Mouse (Mus musculus) adrenal gland, adult 8-10 months (tissue): ENCODE data around the gene Edaradd. TPM values are rescaled to one million over a fixed set of nuclear protein-coding genes. Genes with fewer than 3 reads are reported as not detected.
A peak's percentile ranks its signal among the peaks of the same experiment; 100 is the strongest.

ENCODE experiments used
- DNase-seq: peaks from one replicate; pipeline ENCODE4 v3.0.0; 2022
- total RNA-seq, 4 experiments: library from RNA; stranded (reverse); gene quantifications; 2 replicates each; pipeline ENCODE4 v1.2.4; 2022

Edaradd gene
- under 1 TPM; 0.06 to 0.24 (median 0.08) TPM for total RNA-seq

DNA sequence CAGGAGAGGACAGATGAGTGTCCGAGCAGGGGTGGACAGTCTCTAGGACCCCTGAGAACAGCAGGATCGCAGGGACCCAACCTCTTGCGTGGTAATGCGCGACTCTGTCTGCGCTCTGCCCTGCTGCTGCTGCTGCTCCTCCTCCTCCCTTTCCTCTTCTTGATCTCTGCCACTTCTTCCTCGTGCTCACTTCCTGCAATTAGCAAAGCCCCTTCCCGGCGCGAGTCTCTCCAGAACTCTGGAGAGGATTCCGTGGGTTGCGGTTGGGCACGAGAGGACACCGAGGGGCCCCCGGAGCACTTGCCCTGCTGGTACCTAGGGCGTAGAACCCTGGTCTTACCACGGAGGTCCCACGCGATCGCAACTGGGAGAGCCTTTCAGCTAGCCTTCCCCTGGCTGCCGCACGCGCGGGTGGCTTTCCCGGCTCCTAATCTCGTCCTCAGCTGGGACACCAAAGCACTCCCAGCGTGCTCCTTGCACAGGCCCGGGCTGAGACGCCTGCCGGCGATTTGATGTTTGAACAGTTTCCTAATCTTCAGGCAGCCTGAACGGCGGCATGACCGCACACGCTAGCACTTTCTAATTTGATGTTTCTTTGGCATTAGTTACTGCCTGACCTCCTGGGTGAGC lies at the start of gene Edaradd:
TSS of gene Edaradd (minus strand) at position 484 of the 630 bp plus-strand sequence.
- DNase-seq, result peak; percentile 29

DNA sequence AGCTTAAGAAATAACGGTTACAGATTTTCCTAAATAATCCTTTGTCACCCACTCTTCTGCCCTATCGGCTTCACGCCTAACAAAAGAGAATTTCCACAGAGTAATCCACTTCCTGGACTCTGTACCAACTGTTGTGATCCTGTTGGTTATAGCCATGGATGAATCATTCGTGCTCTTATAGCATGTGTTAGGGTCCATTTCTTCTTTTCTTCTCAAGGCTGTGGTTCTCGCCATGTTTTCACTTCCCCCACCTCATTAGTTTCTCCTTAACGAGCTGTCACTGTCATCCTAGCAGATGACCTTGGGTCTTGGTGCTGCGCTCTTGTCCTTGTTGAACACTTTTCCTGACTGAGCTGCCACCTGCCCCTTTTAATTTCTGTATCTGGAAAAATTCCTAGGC lies 49.5 kb upstream of the Edaradd start:
- no peak for DNase-seq

GRCm38 (mm10) chr13:12568597-12569469 lies 48.6 kb upstream of the Edaradd start:
- no peak for DNase-seq

GRCm38 (mm10) chr13:12567936-12568335 lies 47.7 kb upstream of the Edaradd start:
- no peak for DNase-seq

- DNase-seq, result peak; percentile 99
Observed at GRCm38 (mm10) chr13:12565621-12566390, 45.6 kb upstream of the Edaradd start, which contains the start of gene Ero1lb. Gene Ero1lb, plus strand, starts transcription at chr13:12565874.

DNA sequence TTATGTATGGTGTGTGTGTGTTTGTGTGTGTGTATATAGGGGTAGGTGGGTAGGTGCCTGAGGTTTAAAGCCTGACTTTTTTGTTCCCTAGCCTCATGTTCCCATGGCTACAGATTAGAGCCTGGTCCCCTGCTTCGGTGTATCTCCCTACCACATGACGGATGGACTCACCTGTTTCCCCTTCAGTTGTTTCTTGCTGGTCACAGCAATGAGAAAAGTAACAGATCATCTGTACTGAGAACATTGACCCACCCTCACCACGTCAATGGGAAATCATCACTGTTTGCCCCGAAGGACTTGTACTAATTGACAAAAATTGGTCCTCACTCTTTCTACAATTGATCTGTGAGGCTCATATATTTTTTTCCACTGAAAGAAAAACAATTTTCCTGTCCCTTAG lies 42.0 kb upstream of the Edaradd start:
- no peak for DNase-seq

DNA sequence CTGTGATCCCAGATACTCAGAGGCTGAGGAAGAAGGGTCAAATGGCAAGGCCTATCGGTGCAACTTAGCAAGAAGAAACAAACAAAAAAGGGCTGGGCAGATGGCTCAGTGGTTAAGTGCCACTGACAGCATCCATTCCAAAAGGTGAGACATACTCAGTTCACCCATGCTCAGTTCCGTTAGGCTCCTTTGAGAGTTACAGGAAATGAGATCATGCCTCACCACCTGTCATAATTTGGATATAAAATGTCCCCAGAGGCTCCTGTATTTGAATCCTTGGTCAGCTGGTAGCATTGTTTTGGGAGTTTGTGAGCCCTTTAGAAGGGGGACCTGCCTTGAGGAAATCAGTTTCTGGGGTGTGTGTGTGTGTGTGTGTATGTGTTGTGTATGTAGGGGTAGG lies 41.5 kb upstream of the Edaradd start:
- no peak for DNase-seq

GRCm38 (mm10) chr13:12559462-12560120 lies 39.4 kb upstream of the Edaradd start:
- no peak for DNase-seq

- no peak for DNase-seq
Observed at GRCm38 (mm10) chr13:12559044-12559443, 38.8 kb upstream of the Edaradd start.

DNA sequence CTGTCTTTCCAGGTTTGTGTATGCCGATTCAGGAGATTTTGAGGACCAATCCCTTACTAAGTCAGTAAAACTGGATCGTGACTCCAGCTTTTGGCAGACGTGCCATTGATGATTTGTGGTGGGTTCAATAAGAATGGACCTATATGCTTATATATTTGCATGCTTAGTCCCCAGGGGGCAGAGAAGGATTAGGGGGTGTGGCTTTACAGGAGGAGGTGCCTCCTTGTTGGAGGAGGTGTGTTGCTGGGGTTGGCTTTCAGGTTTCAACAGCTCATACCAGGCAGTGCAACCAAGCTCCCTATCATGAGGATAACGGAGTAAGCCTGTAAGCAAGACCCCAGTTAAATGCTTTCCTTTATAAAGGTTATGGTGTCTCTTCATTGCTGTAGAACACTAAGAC lies 34.0 kb upstream of the Edaradd start:
- DNase-seq, result no peak

- DNase-seq, result no peak
Observed at GRCm38 (mm10) chr13:12543880-12544568, 23.8 kb upstream of the Edaradd start.

GRCm38 (mm10) chr13:12543246-12543645 lies 23.0 kb upstream of the Edaradd start:
- DNase-seq, result no peak

DNA sequence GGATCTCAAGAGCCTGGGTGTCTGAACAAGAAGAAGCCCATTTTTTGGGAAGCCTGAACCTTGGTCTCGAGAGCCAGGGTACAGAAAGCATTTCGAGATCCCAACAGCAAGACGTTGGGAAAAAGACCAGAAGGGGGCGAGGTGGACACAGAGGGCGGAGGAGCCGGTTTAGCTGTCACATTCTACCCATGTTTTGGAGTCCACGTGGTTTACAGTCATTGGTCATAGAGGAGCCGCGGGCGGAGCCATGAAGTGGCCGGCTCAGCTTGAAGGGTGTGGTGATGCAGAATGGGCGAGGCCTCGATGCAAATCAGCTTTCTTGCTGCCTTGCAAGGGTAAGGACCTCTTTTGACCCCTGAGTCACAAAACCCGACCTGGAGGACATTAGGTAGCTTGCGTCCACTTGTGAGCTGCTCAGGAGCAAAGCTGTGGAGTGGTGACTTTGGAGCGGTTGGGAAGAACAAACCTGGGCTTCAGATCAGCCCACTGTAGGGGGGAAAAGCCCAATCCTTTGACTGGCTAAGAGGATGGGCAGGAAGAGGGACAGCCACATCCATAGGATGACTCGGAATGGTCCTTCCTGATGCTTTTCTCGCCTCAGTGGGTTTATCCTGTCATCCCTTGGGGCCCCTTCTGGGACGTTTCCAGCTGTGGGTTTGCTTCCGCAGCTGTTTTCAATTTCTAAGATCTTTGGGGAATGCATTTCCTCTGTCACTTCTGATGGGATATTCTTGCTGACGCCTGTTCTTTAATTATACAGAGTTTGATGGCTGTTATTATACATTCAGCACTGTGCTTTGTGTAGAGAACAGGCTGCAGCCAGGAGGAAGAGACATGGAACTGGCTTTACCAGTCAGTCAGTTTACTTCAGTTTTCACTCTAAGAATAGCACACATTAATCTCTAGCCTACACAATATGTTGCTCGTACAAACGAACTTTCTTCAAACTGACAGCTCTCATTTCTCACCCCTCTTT lies 22.1 kb upstream of the Edaradd start:
- peak; percentile 76 for DNase-seq

DNA sequence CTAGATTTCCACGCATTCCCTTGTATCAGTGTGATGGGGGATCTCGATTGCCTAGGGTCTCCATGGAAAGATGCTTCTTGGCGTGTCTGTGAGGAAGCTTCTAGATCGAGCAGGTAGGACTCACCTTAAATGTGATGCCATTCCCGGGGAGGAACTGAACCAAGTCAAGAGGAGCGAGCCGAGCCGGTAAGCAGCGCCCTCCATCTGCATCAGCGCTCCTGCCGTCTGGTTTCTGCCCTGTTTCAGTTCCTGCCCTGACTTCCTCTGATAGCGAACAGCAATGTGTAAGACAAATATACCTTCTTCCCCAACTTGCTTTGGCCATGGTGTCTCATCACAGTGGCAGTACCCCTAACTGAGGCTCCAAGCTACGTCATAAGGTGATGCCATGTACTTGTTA lies 19.9 kb upstream of the Edaradd start:
- no peak for DNase-seq

GRCm38 (mm10) chr13:12539716-12540115 lies 19.5 kb upstream of the Edaradd start:
- DNase-seq, result no peak

- peak; percentile 24 for DNase-seq
Observed at GRCm38 (mm10) chr13:12537971-12538370, 17.7 kb upstream of the Edaradd start.

DNA sequence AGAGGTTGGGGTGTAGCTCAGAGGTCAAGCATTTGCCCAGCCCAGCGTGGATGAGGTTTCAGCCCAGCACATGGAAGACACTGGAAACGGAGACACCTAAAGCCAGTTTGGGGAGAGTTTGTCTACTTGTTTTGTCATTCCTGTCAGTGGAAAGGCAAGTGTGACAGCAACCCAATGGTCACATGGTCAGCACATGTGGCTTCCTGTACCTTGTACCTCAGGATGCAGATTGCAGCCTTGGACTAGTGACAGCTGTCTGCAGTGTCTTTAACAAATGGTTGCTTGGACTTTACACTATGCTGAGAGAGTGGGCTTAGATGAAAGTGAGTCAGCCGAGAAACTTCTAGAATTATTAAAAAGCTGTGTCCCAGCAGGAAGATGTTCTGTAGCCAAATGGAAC lies 14.4 kb upstream of the Edaradd start:
- DNase-seq, result no peak

DNA sequence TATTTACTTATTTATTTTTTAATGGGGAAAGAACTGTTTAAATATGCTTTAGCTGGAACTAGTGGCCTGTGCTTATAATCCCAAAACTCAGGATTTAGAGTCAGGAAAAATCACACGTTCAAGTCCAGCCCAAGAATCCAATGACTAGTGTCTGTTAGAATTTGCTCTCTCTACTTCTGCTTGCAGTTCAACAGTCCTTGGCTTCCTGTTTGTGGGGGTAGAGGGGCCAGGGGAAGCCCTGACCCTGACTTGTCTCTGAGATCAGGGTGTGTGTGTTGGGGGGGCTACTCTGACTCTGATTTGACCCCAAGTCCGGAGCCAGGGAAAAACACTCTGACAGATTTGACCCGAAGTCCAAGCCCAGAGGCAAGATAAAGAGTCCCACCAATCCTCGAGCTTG lies 5.4 kb upstream of the Edaradd start:
- DNase-seq, result no peak

GRCm38 (mm10) chr13:12522346-12522745 lies 2.1 kb upstream of the Edaradd start:
- no peak for DNase-seq

DNA sequence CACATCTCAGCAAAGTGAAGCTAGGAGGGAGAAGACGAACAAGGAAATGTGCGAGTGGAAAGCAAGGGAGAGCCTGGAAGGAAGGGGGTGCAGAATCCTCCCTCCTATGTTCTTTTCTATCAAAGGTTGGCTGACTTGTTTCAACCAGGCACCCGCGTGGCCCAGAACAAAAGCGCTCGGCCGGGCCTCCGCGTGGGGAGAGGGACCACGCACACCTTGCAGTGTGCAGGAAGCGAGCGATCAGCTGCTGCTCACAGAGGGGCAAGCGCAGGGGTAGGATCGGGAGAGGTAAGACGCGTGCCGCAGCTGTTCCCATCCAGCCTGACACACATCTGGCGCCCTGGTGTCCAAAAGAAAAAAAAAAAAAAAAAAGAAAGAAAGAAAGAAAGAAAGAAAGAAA lies 867 bp downstream of the Edaradd start:
- no peak for DNase-seq
